Mouse (Mus musculus) erythroblast, embryonic 14.5 days (primary cell): ENCODE data around the gene Wdr34.

Experiments
- GATA1 ChIP-seq: IDR thresholded peaks from 2 replicates; pipeline ENCODE4 v1.6.1; 2012; ENCODE audit warnings: low read length, inconsistent platforms, mixed read lengths
- TAL1 ChIP-seq: IDR thresholded peaks from 3 replicates; pipeline ENCODE4 v1.6.1; 2012; ENCODE audit warnings: low read length, inconsistent platforms, mixed read lengths

- no peak for TF ChIP-seq GATA1
- no peak for TF ChIP-seq TAL1
These were observed 9.7 kb upstream of the Wdr34 start for GRCm38 (mm10) chr2:30058418-30058817.
